Mouse (Mus musculus) liver, adult 2 months (tissue): ENCODE data around the gene Olfr955. TPM values are rescaled to one million over a fixed set of nuclear protein-coding genes. Genes with fewer than 3 reads are reported as not detected.

ENCODE experiments used
- DNase-seq: peaks from one replicate; pipeline ENCODE4 v3.0.0-alpha.2; 2011; ENCODE audit warnings: low read depth, low spot score; ENCODE audit errors: extremely low read depth
- H3K27ac ChIP-seq: fragments of 200-500 bp; replicated peaks from 2 replicates; pipeline ENCODE4 v1.5.1; 2012; ENCODE audit warnings: low read depth, mild to moderate bottlenecking, control low read depth, inconsistent platforms, low read length; ENCODE audit not compliant: insufficient read depth
- H3K27me3 ChIP-seq: fragments of 200-500 bp; 2 replicates; pipeline ENCODE4 v1.6.1; 2012; ENCODE audit warnings: mild to moderate bottlenecking, moderate library complexity, low read length, inconsistent platforms; ENCODE audit not compliant: control insufficient read depth, insufficient read depth
- H3K36me3 ChIP-seq: fragments of 200-500 bp; 2 replicates; pipeline ENCODE4 v1.6.1; 2012; ENCODE audit warnings: low read length, inconsistent platforms; ENCODE audit not compliant: control insufficient read depth, insufficient read depth
- H3K4me1 ChIP-seq: fragments of 200-500 bp; 2 replicates; pipeline ENCODE4 v1.6.1; 2011; ENCODE audit warnings: low read length; ENCODE audit not compliant: control insufficient read depth, insufficient read depth
- H3K4me3 ChIP-seq: fragments of 200-500 bp; 2 replicates; pipeline ENCODE4 v1.5.1; 2011; ENCODE audit warnings: low read depth, mild to moderate bottlenecking, control low read depth, low read length, moderate library complexity; ENCODE audit not compliant: insufficient read depth
- H3K79me2 ChIP-seq: fragments of 200-500 bp; 2 replicates; pipeline ENCODE4 v1.6.1; 2012; ENCODE audit warnings: inconsistent platforms, mild to moderate bottlenecking, low read length, moderate library complexity; ENCODE audit not compliant: control insufficient read depth, insufficient read depth
- H3K9ac ChIP-seq: fragments of 200-500 bp; 2 replicates; pipeline ENCODE4 v1.6.1; 2012; ENCODE audit warnings: low read depth, mild to moderate bottlenecking, control low read depth, inconsistent platforms, low read length
- CTCF ChIP-seq: fragments of 200-500 bp; IDR thresholded peaks from 2 replicates; pipeline ENCODE4 v1.5.1; 2011; ENCODE audit warnings: low read depth, low read length, control low read depth
- POLR2A ChIP-seq: fragments of 200-500 bp; IDR thresholded peaks from 2 replicates; pipeline ENCODE4 v1.6.1; 2011; ENCODE audit warnings: low read length, control low read depth; ENCODE audit not compliant: insufficient read depth; ENCODE audit errors: extremely low read depth
- WGBS: fragments of 180-500 bp; shearing (Covaris S2); methylation state at CpG from one replicate; pipeline ENCODE4 v1.1.7; 2018; 5-methylcytosine and 5-hydroxymethylcytosine counted together
- polyA plus RNA-seq: library from polyadenylated mRNA; depleted of rRNA; stranded (reverse); fragments of >200 nt; gene quantifications from 2 replicates; pipeline ENCODE4 v1.2.3, GENCODE M21; 2012; rRNA removed
- total RNA-seq: library from RNA; depleted of rRNA; stranded (reverse); fragments of >200 nt; gene quantifications from 2 replicates; pipeline ENCODE4 v1.2.3, GENCODE M21; 2014; rRNA removed

Olfr955 gene
- total and polyA plus RNA-seq, 2 experiments = not detected

GRCm38 (mm10) chr9:39456401-39456800, 15.3 kb downstream of the Olfr955 start, which contains the start of gene Olfr954:
Gene Olfr954 (plus strand): TSS chr9:39456701.
- DNase-seq = no peak
- Histone ChIP-seq H3K27ac (no peak within 1 kb of the TSS), H3K79me2 (no peaks in the 10 kb centered on the region), H3K36me3 (no peaks in the 10 kb centered on the region), H3K4me3 (no peak within 1 kb of the TSS), H3K9ac (no peak within 1 kb of the TSS), H3K27me3 (no peaks in the 10 kb centered on the region), H3K4me1 (no peaks in the 10 kb centered on the region)
- WGBS = 74% methylated on average over 6 of the region's 6 CpGs
- no peak for TF ChIP-seq CTCF
- TF ChIP-seq POLR2A = no peak

- TF ChIP-seq POLR2A (no peak), CTCF (no peak)
- DNase-seq = no peak
- Histone ChIP-seq H3K27ac (no peak within 1 kb of the TSS), H3K9ac (no peak within 1 kb of the TSS), H3K36me3 (no peaks in the 10 kb centered on the region), H3K4me3 (no peak within 1 kb of the TSS), H3K27me3 (no peaks in the 10 kb centered on the region), H3K79me2 (no peaks in the 10 kb centered on the region), H3K4me1 (no peaks in the 10 kb centered on the region)
Observed at GRCm38 (mm10) chr9:39427048-39427447, 44.7 kb downstream of the Olfr955 start, which contains the start of gene Olfr952. Gene Olfr952 (minus strand): TSS chr9:39427148.

Other genes with a start within 250 kb of the Olfr955 start
- gene Olfr1537, start 221.9 kb downstream of the Olfr955 start, total RNA-seq = not detected in 2 replicates
- gene Olfr1537, start 221.9 kb downstream of the Olfr955 start, polyA plus RNA-seq = not detected in 2 replicates
- gene Olfr945, start 195.1 kb downstream of the Olfr955 start, total RNA-seq = not detected in 2 replicates
- gene Olfr945, start 195.1 kb downstream of the Olfr955 start, polyA plus RNA-seq = not detected in 2 replicates
- not detected in 2 replicates for gene Olfr948, start 145.9 kb downstream of the Olfr955 start, total RNA-seq
- gene Olfr948, start 145.9 kb downstream of the Olfr955 start, polyA plus RNA-seq = not detected in 2 replicates
- gene Olfr951, start 84.5 kb downstream of the Olfr955 start, total RNA-seq = not detected in 2 replicates
- gene Olfr951, start 84.5 kb downstream of the Olfr955 start, polyA plus RNA-seq = not detected in 2 replicates
- gene Olfr952, start 44.8 kb downstream of the Olfr955 start, total RNA-seq = not detected in 2 replicates
- gene Olfr952, start 44.8 kb downstream of the Olfr955 start, polyA plus RNA-seq = not detected in 2 replicates
- gene Olfr954, start 15.2 kb downstream of the Olfr955 start, total RNA-seq = not detected in 2 replicates
- not detected in 2 replicates for gene Olfr954, start 15.2 kb downstream of the Olfr955 start, polyA plus RNA-seq
- gene Olfr44, start 22.1 kb upstream of the Olfr955 start, total RNA-seq = not detected in 2 replicates
- not detected in 2 replicates for gene Olfr44, start 22.1 kb upstream of the Olfr955 start, polyA plus RNA-seq
- not detected in 2 replicates for gene Olfr957, start 43.9 kb upstream of the Olfr955 start, total RNA-seq
- not detected in 2 replicates for gene Olfr957, start 43.9 kb upstream of the Olfr955 start, polyA plus RNA-seq
- not detected in 2 replicates for gene Olfr958, start 82.1 kb upstream of the Olfr955 start, total RNA-seq
- gene Olfr958, start 82.1 kb upstream of the Olfr955 start, polyA plus RNA-seq = not detected in 2 replicates
- not detected in 2 replicates for gene Olfr959, start 103.6 kb upstream of the Olfr955 start, total RNA-seq
- gene Olfr959, start 103.6 kb upstream of the Olfr955 start, polyA plus RNA-seq = not detected in 2 replicates
- gene AW551984, start 132.5 kb upstream of the Olfr955 start, total RNA-seq = 0.07 and 0.09 TPM in 2 replicates
- gene AW551984, start 132.5 kb upstream of the Olfr955 start, polyA plus RNA-seq = 0.01 and 0.13 TPM in 2 replicates
- gene Olfr148, start 138.7 kb upstream of the Olfr955 start, total RNA-seq = not detected in 2 replicates
- gene Olfr148, start 138.7 kb upstream of the Olfr955 start, polyA plus RNA-seq = not detected in 2 replicates
- gene Olfr960, start 149.4 kb upstream of the Olfr955 start, total RNA-seq = not detected in 2 replicates
- gene Olfr960, start 149.4 kb upstream of the Olfr955 start, polyA plus RNA-seq = not detected in 2 replicates
- not detected in 2 replicates for gene Olfr961, start 173.1 kb upstream of the Olfr955 start, total RNA-seq
- not detected in 2 replicates for gene Olfr961, start 173.1 kb upstream of the Olfr955 start, polyA plus RNA-seq
- not detected in 2 replicates for gene Olfr963, start 195.3 kb upstream of the Olfr955 start, total RNA-seq
- not detected in 2 replicates for gene Olfr963, start 195.3 kb upstream of the Olfr955 start, polyA plus RNA-seq
- not detected in 2 replicates for gene Olfr149, start 235.2 kb upstream of the Olfr955 start, total RNA-seq
- gene Olfr149, start 235.2 kb upstream of the Olfr955 start, polyA plus RNA-seq = not detected in 2 replicates
- not detected in 2 replicates for gene Olfr965, start 239.4 kb upstream of the Olfr955 start, total RNA-seq
- gene Olfr965, start 239.4 kb upstream of the Olfr955 start, polyA plus RNA-seq = not detected in 2 replicates